Mouse (Mus musculus) G1E-ER4 (cell line): ENCODE results near the gene Capg. TPM values are rescaled to one million over a fixed set of nuclear protein-coding genes. Genes with fewer than 3 reads are reported as not detected.

Experiments used
- GATA1 ChIP-seq: IDR thresholded peaks from one replicate; pipeline ENCODE4 v1.8.0; 2012; ENCODE audit warnings: low read length, inconsistent platforms
- polyA plus RNA-seq: library from polyadenylated mRNA; stranded (reverse); fragments of >175 nt; gene quantifications from 2 replicates; pipeline ENCODE4 v1.2.3, GENCODE M21; 2012

The Capg gene
- polyA plus RNA-seq, 1 experiment, result 27.3 TPM

- no peak for TF ChIP-seq GATA1
These were observed 63.5 kb downstream of the Capg start for GRCm38 (mm10) chr6:72607676-72608075.

GRCm38 (mm10) chr6:72608662-72609184 lies 64.5 kb downstream of the Capg start:
- no peak for TF ChIP-seq GATA1

GRCm38 (mm10) chr6:72610261-72610660 lies 66.1 kb downstream of the Capg start:
- no peak for TF ChIP-seq GATA1

Other genes starting within 250 kb of the Capg start
- not detected in 2 replicates for gene Sftpb, start 239.8 kb upstream of the Capg start, polyA plus RNA-seq
- 21.3 and 30.1 TPM in 2 replicates for gene Usp39, start 199.2 kb upstream of the Capg start, polyA plus RNA-seq
- 24.1 and 31.5 TPM in 2 replicates for gene 0610030E20Rik, start 197.1 kb upstream of the Capg start, polyA plus RNA-seq
- gene Tmem150a, start 188.9 kb upstream of the Capg start, polyA plus RNA-seq, result 2.2 and 3.6 TPM in 2 replicates
- 99.4 and 148 TPM in 2 replicates for gene Rnf181, start 177.4 kb upstream of the Capg start, polyA plus RNA-seq
- 234 and 278 TPM in 2 replicates for gene Vamp5, start 163.9 kb upstream of the Capg start, polyA plus RNA-seq
- gene Vamp8, start 153.7 kb upstream of the Capg start, polyA plus RNA-seq, result 130 and 242 TPM in 2 replicates
- 5.2 and 6.1 TPM in 2 replicates for gene Ggcx, start 130.1 kb upstream of the Capg start, polyA plus RNA-seq
- 29.5 and 99.9 TPM in 2 replicates for gene Mat2a, start 104.8 kb upstream of the Capg start, polyA plus RNA-seq
- 0.06 TPM in 1 of 2 replicates, not detected in the other for gene Sh2d6, start 22.7 kb upstream of the Capg start, polyA plus RNA-seq
- 18.7 and 20.5 TPM in 2 replicates for gene Elmod3, start 54.0 kb downstream of the Capg start, polyA plus RNA-seq
- gene Retsat, start 54.1 kb downstream of the Capg start, polyA plus RNA-seq, result 6.4 and 33.4 TPM in 2 replicates
- 1.3 and 3.8 TPM in 2 replicates for gene Tgoln1, start 72.6 kb downstream of the Capg start, polyA plus RNA-seq
- gene Tcf7l1, start 244.9 kb downstream of the Capg start, polyA plus RNA-seq, result not detected in 2 replicates